In genomic region chr4:149400878-149401590, GRCm38 (mm10) we compare ENCODE assay signal across 11 mouse cellular contexts. TPM values are rescaled to one million over a fixed set of nuclear protein-coding genes. Genes with fewer than 3 reads are reported as not detected.
DNase-seq lines count a peak whose midpoint lies in the region; ATAC-seq and TF ChIP-seq lines count a peak whose summit lies in the region.
"Had no signal": no experiment of that assay in that cellular context is flagged by ENCODE, and none has a peak within 500 bp of the region (broad histone marks: within the 10 kb centered on the region; RNA-seq: fewer than 3 reads in every experiment).

No protein-coding gene starts in this region.

- no peak for DNase-seq in heart, postnatal 0 days (ENCODE audit: low spot score)
- DNase-seq in heart, postnatal 4 days = no peak
- peak; percentile 71 for DNase-seq in cerebellum, adult 11-12 months
- DNase-seq in fat pad, adult 2 months (ENCODE audit: extremely low read depth, low read depth, low spot score) = peak; percentile 34
- DNase-seq in thymus, postnatal 25 days = peak; percentile 45
- DNase-seq in adrenal gland, postnatal 25 days = no peak

- H3K9me3 ChIP-seq in heart, postnatal 0 days (replicated peaks; ENCODE audit: control insufficient read depth, low read length) = no peaks in the 10 kb centered on the region
- H3K9me3 ChIP-seq: limb, embryonic 13.5 days had no signal

- 53% methylated on average over 12 of the region's 12 CpGs for WGBS in heart, postnatal 0 days

- no peak for TF ChIP-seq EP300 in heart, postnatal 0 days (IDR thresholded peaks at IDR 0.05; ENCODE audit: low read depth)

- H3K4me2 ChIP-seq in heart, postnatal 0 days (ENCODE audit: low read depth, low read length) = peak overlapping the region; percentile 6; the same call in 1 of the 2 replicates
- H3K4me2 ChIP-seq: hindbrain, embryonic 14.5 days; limb, embryonic 13.5 days had no signal

- peaks cover 10% of the 10 kb centered on the region for H3K36me3 ChIP-seq in heart, postnatal 0 days (replicated peaks; ENCODE audit: control insufficient read depth, insufficient read depth, low read length)

- TF ChIP-seq CTCF in heart, postnatal 0 days (IDR thresholded peaks at IDR 0.05; ENCODE audit: low read depth) = no peak

- peaks cover 53% of the 10 kb centered on the region for H3K4me1 ChIP-seq in heart, postnatal 0 days (ENCODE audit: control insufficient read depth, insufficient read depth)

- H3K9ac ChIP-seq in heart, postnatal 0 days (replicated peaks; ENCODE audit: low read depth, low read length) = 0 out of 2 replicates have a peak overlapping the region, but pooled peaks have one; percentile 26
- H3K9ac ChIP-seq: hindbrain, embryonic 14.5 days; limb, embryonic 13.5 days had no signal

- no peak for ATAC-seq in heart, postnatal 0 days (ENCODE audit: insufficient read depth, low read depth)
- no peak for ATAC-seq in megakaryocyte, adult 5-6 weeks (ENCODE audit: poor library complexity, severe bottlenecking)

- peak overlapping the region; percentile 15; the same call in 1 of the 2 replicates for H3K27ac ChIP-seq in heart, postnatal 0 days (ENCODE audit: low read depth)
- H3K27ac ChIP-seq: hindbrain, embryonic 14.5 days; layer of hippocampus, adult 2 months; limb, embryonic 13.5 days; macrophage had no signal

- no peak overlapping the region for H3K4me3 ChIP-seq in heart, postnatal 0 days (ENCODE audit: low read depth, low read length)
- H3K4me3 ChIP-seq: layer of hippocampus, adult 2 months; limb, embryonic 13.5 days had no signal

- H3K27me3 ChIP-seq in heart, postnatal 0 days (ENCODE audit: control insufficient read depth, insufficient read depth, low read length) = no peaks in the 10 kb centered on the region
- H3K27me3 ChIP-seq: limb, embryonic 13.5 days had no signal

RNA-seq across cellular contexts. Expression of gene Ube4b, which starts 25.5 kb away (rescaled TPM):
- 56.4 and 70.5 TPM in 2 replicates for total RNA-seq in heart, postnatal 0 days (2014; rRNA removed; ENCODE audit: low replicate concordance)
- 17.6 and 20.2 TPM in 2 replicates for polyA plus RNA-seq in heart, postnatal 0 days (2015; fragmentation: Nextera tagmentation; extraction: Ambion mirVana)
- total RNA-seq in heart, postnatal 4 days (2021) = 10 to 100 TPM; 59.9 to 61.8 TPM
- total RNA-seq in adrenal gland, postnatal 25 days (2021) = 105 and 111 TPM in 2 replicates
- 31.7 and 41.1 TPM in 2 replicates for total RNA-seq in megakaryocyte, adult 5-6 weeks (2015)
- total RNA-seq in megakaryocyte, adult 5-6 weeks (2017) = 22.4 and 26.3 TPM in 2 replicates

RNA-seq across cellular contexts. Expression of gene Rbp7, which starts 53.7 kb away (rescaled TPM):
- total RNA-seq in heart, postnatal 0 days (2014; rRNA removed; ENCODE audit: low replicate concordance) = 2.2 and 6.0 TPM in 2 replicates
- polyA plus RNA-seq in heart, postnatal 0 days (2015; fragmentation: Nextera tagmentation; extraction: Ambion mirVana) = 64.1 and 74.2 TPM in 2 replicates
- 10 to 100 TPM; 38.9 to 39.6 TPM for total RNA-seq in heart, postnatal 4 days (2021)
- 7.0 and 13.4 TPM in 2 replicates for total RNA-seq in adrenal gland, postnatal 25 days (2021)
- not detected in 2 replicates for total RNA-seq in megakaryocyte, adult 5-6 weeks (2015)
- total RNA-seq in megakaryocyte, adult 5-6 weeks (2017) = not detected in 2 replicates
- total RNA-seq: layer of hippocampus, adult 2 months had no signal
- polyA plus RNA-seq: hindbrain, embryonic 14.5 days; macrophage had no signal

Comparison
In these comparisons a context has a peak if more than half of its experiments do, and no peak if none do; other contexts are left out.
1. DNase-seq: peak in cerebellum, adult 11-12 months (single experiment), fat pad, adult 2 months (single experiment) and thymus, postnatal 25 days (single experiment); none in heart, postnatal 0 days (single experiment), heart, postnatal 4 days (single experiment) and adrenal gland, postnatal 25 days (single experiment).